Mouse (Mus musculus): ENCODE measurements around the gene Dnase1.
A peak's percentile ranks its signal among the peaks of the same experiment; 100 is the strongest.
"Not testable (repeated sequence)": the region's sequence is repeated elsewhere in the genome, so short reads cannot be mapped to it uniquely, and the experiment has no call there.

The Dnase1 gene

DNA sequence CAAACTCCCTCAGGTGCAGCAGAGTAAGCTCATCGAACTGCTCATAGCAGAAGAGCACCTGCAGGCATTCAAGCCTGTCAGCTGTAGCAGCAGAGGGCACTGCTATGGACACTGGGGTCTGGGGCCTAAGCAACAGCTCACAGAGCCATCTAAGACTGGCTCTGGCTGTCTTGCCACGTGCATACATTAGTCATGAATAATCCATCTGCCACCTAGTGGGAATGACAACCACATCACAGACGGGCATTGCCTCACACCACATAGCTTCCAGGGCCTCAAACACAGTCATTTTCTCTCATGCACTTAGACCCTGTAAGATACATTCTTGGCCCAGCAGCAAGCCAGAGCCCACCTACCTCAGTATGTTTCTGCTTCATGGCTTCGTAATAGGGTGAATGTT is 8.8 kb downstream of the Dnase1 start:
- no peak for DNase-seq (ENCODE audit: low spot score)

DNA sequence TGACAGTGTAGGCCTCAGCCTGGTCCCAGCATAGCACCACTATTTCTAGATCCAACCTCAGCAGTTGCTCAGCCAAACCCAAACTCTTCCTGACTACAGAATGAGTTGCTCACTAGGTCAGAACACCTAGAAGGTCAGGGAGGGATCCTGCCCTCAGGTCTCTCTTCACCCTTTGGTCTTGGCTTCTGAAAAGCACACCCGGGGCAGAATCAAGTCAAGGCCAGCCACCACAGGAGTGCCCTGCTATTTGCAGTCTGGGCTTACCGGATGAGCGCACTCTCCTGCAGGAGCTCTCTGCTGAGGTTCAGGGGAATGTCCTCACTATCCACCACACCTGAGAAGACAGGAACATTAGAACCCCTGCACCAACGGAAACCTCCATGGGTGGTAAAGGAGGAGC is 15.9 kb downstream of the Dnase1 start:
- no peak for DNase-seq (ENCODE audit: low spot score)

DNA sequence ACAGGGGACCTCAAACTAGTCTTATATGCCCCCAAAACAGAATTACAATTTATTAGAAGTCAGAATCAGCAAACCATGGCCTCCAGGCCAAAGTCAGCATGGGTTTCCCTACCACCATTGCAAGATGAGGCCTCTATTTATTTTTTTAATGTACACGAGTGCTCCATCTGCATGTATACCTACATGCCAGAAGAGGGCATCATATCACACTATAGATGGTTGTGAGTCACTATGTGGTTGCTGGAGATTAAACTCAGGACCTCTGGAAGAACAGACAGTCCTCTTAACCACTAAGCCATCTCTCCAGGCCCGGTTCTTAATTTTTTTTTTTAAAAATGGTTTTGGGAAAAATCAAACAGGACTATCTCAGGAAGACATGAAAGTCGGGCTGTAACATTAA is 17.1 kb downstream of the Dnase1 start:
- no peak for DNase-seq (ENCODE audit: low spot score)

DNA sequence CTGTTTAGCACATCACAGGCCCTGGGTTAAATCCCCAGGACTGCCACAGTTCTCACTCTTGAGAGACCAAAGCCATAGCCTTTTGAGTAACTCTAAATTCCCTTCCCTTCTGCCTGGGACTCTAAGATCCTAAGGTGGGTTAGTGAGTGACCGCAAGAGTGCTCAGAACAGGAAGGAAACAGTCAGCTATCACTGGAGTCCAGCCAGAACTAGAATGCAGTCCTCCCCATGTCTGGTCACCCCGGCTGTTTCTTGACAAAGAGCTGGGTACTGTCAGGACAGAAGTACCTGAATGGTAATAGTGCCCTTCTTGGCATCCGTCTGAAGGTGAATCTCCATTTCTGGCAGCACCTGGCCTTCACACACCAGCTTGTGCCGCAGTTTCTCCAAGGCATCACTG is 28.2 kb downstream of the Dnase1 start:
- no peak for DNase-seq (ENCODE audit: low spot score)

DNA sequence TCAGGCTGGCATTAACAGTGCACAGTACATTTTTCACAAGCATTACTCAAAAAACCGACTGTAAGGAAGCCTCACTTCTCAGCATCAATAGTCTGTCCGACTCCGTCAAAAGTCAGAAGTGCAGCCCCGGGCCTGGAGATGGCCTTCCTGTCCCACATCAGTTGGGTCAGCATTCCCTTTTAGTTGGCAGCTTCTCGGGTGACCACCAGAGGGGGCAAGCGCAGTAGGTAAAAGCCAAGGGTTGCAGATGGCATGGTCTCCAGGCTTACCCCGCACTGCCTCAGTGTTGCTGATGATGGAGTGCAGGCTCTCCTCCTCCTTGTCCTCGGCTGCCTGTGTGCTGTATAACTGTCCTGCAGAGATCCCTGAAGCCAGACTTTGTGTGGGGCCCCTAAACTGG is 31.8 kb downstream of the Dnase1 start:
- DNase-seq (ENCODE audit: low spot score), result peak; percentile 29

DNA sequence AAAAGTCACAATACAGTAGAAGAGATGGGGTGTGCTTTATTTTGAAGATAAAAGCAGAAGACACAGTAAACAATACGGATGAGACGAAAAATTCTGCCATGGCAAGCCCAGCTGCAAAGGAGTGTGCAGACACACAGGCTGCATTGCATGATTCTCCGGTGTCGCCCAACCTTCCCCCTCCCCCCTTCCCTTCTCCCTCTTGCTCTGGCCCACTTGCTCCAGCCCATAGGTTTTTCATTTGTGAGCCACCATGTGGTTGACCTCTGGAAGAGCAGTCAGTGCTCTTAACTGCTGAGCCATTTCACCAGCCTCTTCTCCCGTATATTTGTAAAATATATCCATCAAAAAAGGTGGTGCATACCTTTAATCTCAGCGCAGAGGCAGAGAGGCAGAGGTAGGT is 37.6 kb downstream of the Dnase1 start:
- DNase-seq (ENCODE audit: low spot score), result no peak

DNA sequence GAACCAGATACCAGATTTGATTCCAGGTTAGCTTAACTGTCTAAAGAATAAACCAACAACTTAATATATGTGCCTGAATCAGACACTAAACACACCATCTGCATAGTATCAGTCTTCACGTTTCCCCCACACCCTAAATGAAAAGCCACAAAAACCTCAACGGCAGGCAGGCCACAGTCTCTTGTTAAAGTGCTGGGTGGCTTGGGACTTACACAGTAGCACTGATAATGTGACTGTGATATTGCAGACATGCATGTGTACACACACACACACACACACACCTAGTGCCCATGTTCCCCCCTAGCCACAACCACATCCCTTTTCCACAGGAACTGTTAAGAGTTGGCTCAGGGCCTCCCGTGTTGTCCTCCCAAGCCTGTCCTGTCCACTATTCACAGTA is 38.1 kb downstream of the Dnase1 start:
- DNase-seq (ENCODE audit: low spot score), result no peak

DNA sequence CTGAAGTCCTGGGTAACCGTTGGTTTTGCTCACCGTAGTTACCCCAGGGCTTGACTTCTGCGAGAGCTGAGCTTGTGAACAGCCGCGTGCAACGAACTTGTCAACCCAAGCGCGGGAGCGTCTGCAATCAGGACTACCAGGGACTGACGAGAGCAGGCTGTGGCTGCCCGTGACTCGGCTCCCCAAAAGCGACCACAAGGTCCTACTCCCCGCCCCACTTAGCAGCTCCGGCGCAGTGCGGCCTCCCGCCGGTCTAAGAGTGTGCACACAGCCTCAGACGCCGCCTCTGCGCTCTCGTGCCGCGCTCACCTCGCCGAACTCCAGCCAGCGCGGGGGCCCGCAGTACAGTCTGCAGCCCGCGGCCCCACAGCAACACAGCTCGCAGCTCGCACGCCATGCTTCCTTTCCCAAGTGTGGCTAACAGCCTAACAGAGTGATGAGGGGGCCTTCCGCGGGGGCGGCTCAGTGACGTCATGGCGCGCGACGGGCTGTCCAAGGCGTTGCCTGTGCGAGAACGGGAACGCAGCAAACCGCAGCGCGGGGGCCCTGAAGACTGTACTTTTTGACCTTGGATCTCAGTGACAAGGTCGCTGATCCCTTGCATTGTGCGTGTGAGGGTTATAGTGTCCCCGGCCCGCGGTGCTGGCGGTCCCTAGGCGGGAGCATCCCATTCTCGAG is 40.8 kb downstream of the Dnase1 start, which contains the start of gene Trap1:
TSS of gene Trap1 (minus strand) at position 444 of the 678 bp plus-strand sequence.
- DNase-seq (ENCODE audit: low spot score), result peak; percentile 89

DNA sequence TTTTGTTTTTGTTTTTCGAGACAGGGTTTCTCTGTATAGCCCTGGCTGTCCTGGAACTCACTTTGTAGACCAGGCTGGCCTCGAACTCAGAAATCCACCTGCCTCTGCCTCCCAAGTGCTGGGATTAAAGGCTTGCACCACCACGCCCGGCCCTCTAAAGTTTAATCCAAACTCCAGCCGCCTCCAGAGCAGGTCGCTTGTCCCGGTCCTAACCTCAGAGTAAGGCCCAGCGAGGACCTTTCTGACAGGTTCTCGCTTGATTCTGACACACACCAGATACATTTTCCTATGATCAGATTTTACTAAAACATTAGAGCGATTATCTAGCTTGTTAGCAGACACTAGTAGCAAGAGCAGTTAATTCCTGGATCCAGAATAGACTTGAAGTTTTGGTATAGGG is 41.6 kb downstream of the Dnase1 start:
- not testable (repeated sequence) for DNase-seq (ENCODE audit: low spot score)

DNA sequence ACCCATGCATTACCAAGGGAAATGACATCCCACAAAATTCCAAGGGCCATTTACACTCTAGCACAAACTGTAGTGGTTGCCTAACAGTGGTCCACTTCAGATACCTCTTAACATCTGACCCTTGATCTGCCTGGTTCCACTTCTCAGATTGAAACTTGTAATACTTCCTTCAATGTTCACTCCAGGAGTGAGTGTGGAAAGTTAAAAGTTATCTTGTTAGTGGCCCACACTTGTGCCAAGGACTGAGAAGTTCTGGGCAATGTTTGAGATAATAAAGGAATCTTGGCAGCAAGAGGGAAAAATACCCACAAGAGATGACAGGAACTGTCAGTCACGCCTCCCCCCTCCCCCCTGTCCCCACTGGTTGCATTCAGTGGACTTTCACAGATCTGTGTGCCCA is 42.9 kb downstream of the Dnase1 start:
- no peak for DNase-seq (ENCODE audit: low spot score)

DNA sequence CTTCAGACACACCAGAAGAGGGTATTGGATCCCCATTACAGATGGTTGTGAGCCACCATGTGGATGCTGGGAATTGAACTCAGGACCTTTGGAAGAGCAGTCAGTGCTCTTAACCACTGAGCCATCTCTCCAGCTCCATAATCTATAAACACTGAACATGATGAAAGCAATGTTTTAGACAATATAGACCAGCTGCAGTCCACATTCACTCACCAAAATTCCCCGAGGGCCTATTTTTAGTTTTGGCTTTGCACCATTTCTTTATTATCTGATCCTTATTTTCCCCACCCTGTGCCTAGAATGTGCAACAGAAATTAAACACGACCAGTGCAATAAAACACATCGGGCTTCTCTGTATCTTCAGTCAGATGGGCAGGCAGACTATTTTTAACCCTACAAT is 43.7 kb downstream of the Dnase1 start:
- DNase-seq (ENCODE audit: low spot score), result not testable (repeated sequence)

DNA sequence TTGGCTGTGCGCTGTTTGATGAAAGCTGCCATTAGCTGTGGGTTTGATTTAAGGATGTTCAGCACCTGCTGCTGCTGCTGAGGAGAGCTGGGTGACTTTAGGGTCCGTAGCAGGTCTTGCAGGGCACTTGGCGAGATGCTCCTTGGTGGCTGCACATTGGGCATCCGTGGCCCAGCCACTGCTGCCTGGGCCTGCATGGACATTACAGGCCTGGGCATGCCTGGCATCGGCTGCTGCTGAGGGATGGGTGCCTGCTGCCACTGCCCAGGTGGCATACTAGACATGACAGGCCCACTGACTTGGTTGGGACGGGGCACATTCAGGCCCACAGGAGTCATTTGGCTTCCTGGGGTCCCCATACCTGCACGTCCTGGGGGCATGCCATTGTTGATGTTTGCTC is 48.3 kb downstream of the Dnase1 start:
- no peak for DNase-seq (ENCODE audit: low spot score)

DNA sequence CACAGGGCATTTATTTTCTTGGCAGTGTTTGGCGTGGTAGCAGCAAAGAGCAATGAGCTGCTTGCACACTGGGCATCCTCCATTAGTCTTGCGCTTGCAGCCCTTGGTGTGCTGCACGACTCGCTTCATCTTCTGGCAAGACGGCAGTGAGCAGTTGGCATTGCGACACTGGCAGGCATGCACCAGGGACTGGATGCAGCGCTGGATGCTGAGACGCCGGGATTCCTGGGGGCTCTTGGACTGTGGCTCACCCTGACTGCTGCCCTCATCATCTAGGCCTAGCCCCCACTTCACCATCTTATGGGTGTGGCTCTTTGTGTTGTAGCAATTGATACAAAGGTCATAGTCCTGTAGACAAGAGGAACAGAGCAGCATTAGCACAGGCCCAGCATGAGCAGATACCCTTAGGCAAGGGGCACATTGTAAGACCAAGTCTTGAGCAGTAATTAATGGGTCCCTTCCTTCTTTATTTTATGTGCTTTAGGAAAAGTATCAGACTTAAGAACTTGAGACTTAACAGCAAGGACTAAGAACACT is 49.2 kb downstream of the Dnase1 start:
- no peak for DNase-seq (ENCODE audit: low spot score)

DNA sequence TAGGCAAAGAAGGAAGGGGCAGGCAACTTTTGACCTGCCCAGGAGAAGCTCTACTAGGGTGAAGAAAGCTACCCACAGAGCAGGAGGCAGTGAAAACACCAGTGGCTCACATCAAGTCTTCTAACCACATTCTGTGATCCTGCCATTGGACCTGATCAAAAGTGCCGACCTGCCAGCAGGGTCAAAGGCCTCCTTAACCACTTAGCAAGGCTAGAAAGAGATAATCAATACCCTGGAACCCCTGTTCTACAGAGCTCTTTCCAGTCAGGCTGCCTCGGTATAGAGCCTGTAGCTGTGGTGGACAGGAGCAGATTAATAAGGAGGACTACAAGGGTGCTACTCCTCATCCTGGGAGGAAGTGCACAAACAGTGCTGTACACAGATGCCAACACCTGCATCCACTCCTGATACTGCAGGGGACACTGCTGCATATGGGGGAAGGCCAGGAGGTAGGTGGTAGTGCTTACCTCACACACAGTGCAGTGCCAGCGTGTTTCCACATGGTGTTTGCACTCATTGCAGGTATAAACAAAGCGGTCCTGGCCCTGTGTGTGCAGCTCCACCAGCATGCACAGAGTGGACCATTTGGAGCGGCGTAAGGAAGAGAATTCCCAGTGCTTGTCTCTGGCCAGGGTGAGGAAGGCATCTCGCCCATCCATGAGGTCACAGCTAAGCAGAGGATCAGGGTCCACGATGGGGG is 50.6 kb downstream of the Dnase1 start:
- no peak for DNase-seq (ENCODE audit: low spot score)

Data from c-Kit-positive CD71-positive TER-119-positive erythroid progenitor cells, embryonic 14.5 days (primary cell).